Mouse (Mus musculus): ENCODE results near the gene Zc3h7a. TPM values are rescaled to one million over a fixed set of nuclear protein-coding genes. Genes with fewer than 3 reads are reported as not detected.

Gene Zc3h7a
- 4.8 and 8.9 TPM in 2 replicates for polyA plus RNA-seq (2012; rRNA removed)

DNA sequence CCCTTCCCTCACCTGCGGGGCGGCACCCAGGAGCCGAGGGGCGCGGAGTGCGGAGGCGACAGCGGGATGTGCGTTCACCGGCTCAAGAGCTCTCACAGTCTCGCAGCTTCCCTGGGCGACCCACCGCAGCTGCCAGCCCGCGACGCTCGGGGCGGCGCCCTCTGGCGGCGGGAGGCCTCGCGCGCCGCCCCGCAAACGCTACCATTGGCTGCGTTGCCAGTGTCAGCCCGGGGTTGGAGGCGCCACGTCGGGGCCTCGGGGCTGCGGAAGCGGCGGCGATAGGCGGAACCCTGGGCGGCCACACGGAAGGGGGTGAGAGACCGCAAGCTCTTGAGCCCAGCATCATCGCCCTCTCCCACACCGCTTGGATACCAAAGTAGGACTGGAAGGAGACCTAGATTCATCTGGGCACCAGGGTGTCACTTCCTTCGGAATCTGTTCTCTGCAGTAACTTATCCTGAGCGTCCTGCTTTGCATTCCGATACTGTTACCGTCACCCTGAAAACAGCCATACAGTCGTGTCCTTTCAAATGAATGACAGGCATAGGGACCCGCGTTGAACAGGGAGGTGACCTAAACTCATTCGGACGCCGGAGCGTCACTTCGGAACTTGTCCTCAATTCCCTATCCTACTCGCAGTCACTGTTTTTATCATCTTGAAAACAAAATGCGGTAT is at the start of gene Zc3h7a:
Gene Zc3h7a, minus strand, starts transcription at position 186 of the 676 bp plus-strand sequence.

DNA sequence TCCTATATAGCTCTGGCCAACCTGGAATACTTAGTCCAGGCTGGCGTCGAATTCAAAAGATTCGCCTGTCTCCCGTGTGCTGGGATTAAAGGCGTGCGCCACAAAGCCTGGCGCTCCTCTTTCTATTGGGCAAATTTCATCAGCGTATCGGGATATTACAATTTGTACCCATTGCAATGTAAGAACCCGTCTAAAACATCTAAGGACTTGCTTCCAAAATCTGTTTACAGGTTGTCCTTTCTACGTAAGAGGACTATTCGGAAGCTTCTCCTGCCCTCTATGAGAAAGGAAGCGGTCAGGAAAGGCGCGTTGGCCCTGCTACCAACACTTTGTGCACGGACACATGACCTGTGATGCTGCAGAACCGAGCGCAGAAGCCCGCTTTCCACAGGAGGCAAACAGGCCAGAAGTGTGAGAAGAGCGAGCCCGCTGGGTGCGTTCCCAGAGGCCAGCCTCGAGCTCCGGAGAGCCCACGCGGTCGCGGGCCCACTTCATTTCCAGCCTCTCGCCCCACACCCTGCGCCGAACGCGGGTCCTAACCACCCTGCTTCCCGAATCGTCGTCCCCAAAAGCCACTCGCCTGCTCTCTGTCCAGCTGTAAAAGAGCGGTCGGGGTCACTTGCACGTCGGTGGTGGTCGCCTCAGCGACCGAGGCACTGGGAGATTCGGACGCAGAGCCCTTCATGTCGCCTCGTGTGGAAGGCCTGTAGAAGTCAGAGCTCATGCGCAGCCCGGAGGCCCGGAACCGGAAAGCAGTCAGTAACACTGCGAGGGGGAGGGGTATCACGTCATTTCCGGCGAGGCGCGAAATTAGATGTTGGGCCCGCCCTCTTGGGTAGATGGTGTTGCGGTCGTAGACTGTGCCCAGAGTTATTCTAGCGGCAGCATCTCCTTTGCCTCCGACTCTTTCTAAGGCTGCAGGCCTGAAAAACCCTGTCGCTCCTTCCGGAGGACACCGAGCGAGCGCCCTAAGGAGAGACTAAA is 26.7 kb upstream of the Zc3h7a start, which contains the start of gene Rsl1d1:
Gene Rsl1d1, minus strand, starts transcription at position 761 of the 984 bp plus-strand sequence.

DNA sequence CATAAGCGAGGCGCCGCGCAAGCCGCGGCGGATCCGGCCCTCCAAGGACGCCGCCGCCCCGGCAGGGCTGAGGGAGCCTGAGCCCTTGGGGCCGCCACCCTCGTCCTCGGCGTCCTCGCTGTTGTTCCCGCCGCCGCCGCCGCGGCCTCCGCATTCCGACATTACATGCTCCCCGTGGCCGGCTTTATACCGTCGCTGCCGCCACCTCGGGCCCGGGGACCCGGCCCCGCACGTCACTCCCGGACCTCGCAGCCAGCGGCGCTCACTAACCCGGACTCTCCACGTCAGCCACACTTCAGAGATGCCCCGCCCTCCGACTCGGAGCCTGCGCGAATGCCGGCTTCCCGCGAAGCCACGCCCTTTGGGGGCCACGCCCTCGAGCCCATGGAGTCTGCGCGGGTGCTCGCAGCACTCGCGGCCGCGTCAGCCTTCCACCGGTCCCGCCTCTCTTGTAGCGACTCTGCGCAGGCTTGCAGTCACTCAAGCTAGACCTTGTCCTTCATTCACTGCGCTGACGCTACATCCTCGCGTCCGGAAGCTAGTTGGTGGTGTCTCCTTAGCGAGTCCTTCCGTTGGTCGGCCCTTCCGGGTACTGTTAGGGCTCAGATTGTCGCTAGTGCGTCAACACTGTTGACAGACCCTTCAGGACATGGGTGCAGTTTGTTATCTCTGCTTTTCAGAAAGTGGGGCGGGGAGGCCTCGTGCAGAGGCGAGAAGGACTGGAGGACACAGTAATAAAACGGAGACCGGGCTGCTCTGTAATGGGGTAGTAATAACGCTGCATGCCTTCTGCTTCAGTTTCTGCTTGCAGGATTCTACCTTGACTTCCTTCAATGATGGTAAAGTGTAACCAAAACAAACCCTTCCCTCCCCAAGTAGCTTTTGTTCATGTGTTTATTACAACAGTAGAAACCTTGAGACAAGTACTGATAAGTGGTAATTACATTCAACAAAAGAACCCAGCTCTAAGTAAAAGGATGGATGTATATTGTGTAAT is 41.5 kb downstream of the Zc3h7a start, which contains the start of gene Txndc11:
Gene Txndc11, minus strand, starts transcription at position 303 of the 997 bp plus-strand sequence.

Other genes with a start within 250 kb of the Zc3h7a start
- gene Snn, start 115.4 kb downstream of the Zc3h7a start, polyA plus RNA-seq (2012; rRNA removed): 3.1 and 3.2 TPM in 2 replicates
- 102 and 139 TPM in 2 replicates for gene Litaf, start 110.2 kb downstream of the Zc3h7a start, polyA plus RNA-seq (2012; rRNA removed)
- 15.1 and 16.0 TPM in 2 replicates for gene Txndc11, start 41.7 kb downstream of the Zc3h7a start, polyA plus RNA-seq (2012; rRNA removed)
- gene Rsl1d1, start 26.9 kb upstream of the Zc3h7a start, polyA plus RNA-seq (2012; rRNA removed): 0.29 and 0.70 TPM in 2 replicates
- gene Gspt1, start 77.9 kb upstream of the Zc3h7a start, polyA plus RNA-seq (2012; rRNA removed): 19.6 and 21.4 TPM in 2 replicates
- gene Tnfrsf17, start 137.4 kb upstream of the Zc3h7a start, polyA plus RNA-seq (2012; rRNA removed): 0.22 and 0.54 TPM in 2 replicates
- gene Snx29, start 146.5 kb upstream of the Zc3h7a start, polyA plus RNA-seq (2012; rRNA removed): 1.7 and 1.8 TPM in 2 replicates